Mouse (Mus musculus) heart, embryonic 13.5 days (tissue): ENCODE measurements around the gene Klk1b3. TPM values are rescaled to one million over a fixed set of nuclear protein-coding genes. Genes with fewer than 3 reads are reported as not detected.
"Not testable (repeated sequence)": the region's sequence is repeated elsewhere in the genome, so short reads cannot be mapped to it uniquely, and the experiment has no call there.

Experiments
- ATAC-seq: fragments of 200-750 bp; cut with Nextera tagmentation; 2 replicates; pipeline ENCODE4 v1.8.0; 2017; ENCODE audit warnings: moderate TSS enrichment; ENCODE audit not compliant: insufficient number of reproducible peaks, low FRiP score, low TSS enrichment; ENCODE audit errors: extremely low read depth
- H3K27ac ChIP-seq: fragments of 300-500 bp; sonication (generic); replicated peaks from 2 replicates; pipeline ENCODE4 v1.5.1; 2015; ENCODE audit warnings: moderate library complexity, mild to moderate bottlenecking, inconsistent platforms
- H3K27me3 ChIP-seq: fragments of 300-500 bp; sonication (generic); replicated peaks from 2 replicates; pipeline ENCODE4 v1.6.1; 2015; ENCODE audit warnings: mild to moderate bottlenecking, inconsistent platforms
- H3K36me3 ChIP-seq: fragments of 300-500 bp; sonication (generic); 2 replicates; pipeline ENCODE4 v1.6.1; 2015; ENCODE audit warnings: mild to moderate bottlenecking, inconsistent platforms
- H3K4me1 ChIP-seq: fragments of 300-500 bp; sonication (generic); 2 replicates; pipeline ENCODE4 v1.6.1; 2015; ENCODE audit warnings: inconsistent platforms
- H3K4me2 ChIP-seq: fragments of 300-500 bp; sonication (generic); 2 replicates; pipeline ENCODE4 v1.6.1; 2015; ENCODE audit warnings: inconsistent platforms, mild to moderate bottlenecking, moderate library complexity
- H3K4me3 ChIP-seq: fragments of 300-500 bp; sonication (generic); 2 replicates; pipeline ENCODE4 v1.5.1; 2015; ENCODE audit warnings: moderate library complexity, mild to moderate bottlenecking, inconsistent platforms
- H3K9ac ChIP-seq: fragments of 300-500 bp; sonication (generic); 2 replicates; pipeline ENCODE4 v1.6.1; 2015; ENCODE audit warnings: inconsistent platforms, mild to moderate bottlenecking, moderate library complexity
- H3K9me3 ChIP-seq: fragments of 300-500 bp; sonication (generic); 2 replicates; pipeline ENCODE4 v1.6.1; 2016; ENCODE audit warnings: inconsistent platforms
- WGBS: fragments of 180-500 bp; shearing (Covaris S2); methylation state at CpG from one replicate; pipeline ENCODE4 v1.1.7; 2015; ENCODE audit warnings: mixed read lengths; 5-methylcytosine and 5-hydroxymethylcytosine counted together
- polyA plus RNA-seq: library from polyadenylated mRNA; unstranded; fragments of >200 nt; fragmentation: Nextera tagmentation; extraction: Ambion mirVana; gene quantifications from 2 replicates; pipeline ENCODE4 v1.2.1, GENCODE M21; 2015

Gene Klk1b3
- polyA plus RNA-seq, 1 experiment from 2014 or later: not detected

- no peak overlapping the region for H3K4me3 ChIP-seq
- no peak overlapping the region for H3K4me2 ChIP-seq
- H3K27ac ChIP-seq: no peak overlapping the region
- ATAC-seq: no peak
- no peaks in the 10 kb centered on the region for H3K36me3 ChIP-seq
- 51% methylated on average over 2 of the region's 2 CpGs for WGBS
- H3K9me3 ChIP-seq: no peaks in the 10 kb centered on the region
- no peaks in the 10 kb centered on the region for H3K27me3 ChIP-seq
- no peaks in the 10 kb centered on the region for H3K4me1 ChIP-seq
- H3K9ac ChIP-seq: no peak overlapping the region
Observed at GRCm38 (mm10) chr7:44239913-44240312, 41.9 kb downstream of the Klk1b3 start.

- 22% methylated on average over 1 of the region's 1 CpGs for WGBS
Observed at GRCm38 (mm10) chr7:44240712-44241111, 42.7 kb downstream of the Klk1b3 start.

GRCm38 (mm10) chr7:44241163-44241562 lies 43.2 kb downstream of the Klk1b3 start:
- H3K27ac ChIP-seq: no peak overlapping the region
- no peaks in the 10 kb centered on the region for H3K27me3 ChIP-seq
- H3K36me3 ChIP-seq: no peaks in the 10 kb centered on the region
- H3K4me2 ChIP-seq: no peak overlapping the region
- no peaks in the 10 kb centered on the region for H3K9me3 ChIP-seq
- WGBS: 67% methylated on average over 2 of the region's 2 CpGs
- peaks cover 5% of the 10 kb centered on the region for H3K4me1 ChIP-seq
- ATAC-seq: no peak
- H3K4me3 ChIP-seq: no peak overlapping the region
- no peak overlapping the region for H3K9ac ChIP-seq

More at GRCm38 (mm10) chr7:44240712-44241111, 42.7 kb downstream of the Klk1b3 start:
- no peaks in the 10 kb centered on the region for H3K27me3 ChIP-seq
- ATAC-seq: no peak
- no peak overlapping the region for H3K27ac ChIP-seq
- H3K4me3 ChIP-seq: no peak overlapping the region
- no peak overlapping the region for H3K9ac ChIP-seq
- peaks cover 5% of the 10 kb centered on the region for H3K4me1 ChIP-seq
- no peaks in the 10 kb centered on the region for H3K36me3 ChIP-seq
- no peak overlapping the region for H3K4me2 ChIP-seq
- no peaks in the 10 kb centered on the region for H3K9me3 ChIP-seq

- no peaks in the 10 kb centered on the region for H3K27me3 ChIP-seq
- ATAC-seq: no peak
- H3K4me1 ChIP-seq: peaks cover 19% of the 10 kb centered on the region
- WGBS: 44% methylated on average over 1 of the region's 1 CpGs
- H3K9ac ChIP-seq: no peak overlapping the region
- H3K27ac ChIP-seq: no peak overlapping the region
- H3K4me3 ChIP-seq: no peak overlapping the region
- no peak overlapping the region for H3K4me2 ChIP-seq
- no peaks in the 10 kb centered on the region for H3K9me3 ChIP-seq
- H3K36me3 ChIP-seq: peaks cover 15% of the 10 kb centered on the region
Observed at GRCm38 (mm10) chr7:44244080-44244479, 46.1 kb downstream of the Klk1b3 start.

- H3K27me3 ChIP-seq: no peaks in the 10 kb centered on the region
- WGBS: under 1% methylated on average over 62 of the region's 62 CpGs
- peaks cover 24% of the 10 kb centered on the region for H3K4me1 ChIP-seq
- H3K9me3 ChIP-seq: no peaks in the 10 kb centered on the region
- peak within 1 kb of the TSS; percentile 91 for H3K27ac ChIP-seq
- H3K9ac ChIP-seq: peak within 1 kb of the TSS; percentile 96
- ATAC-seq: peak; percentile 74
- peaks cover 37% of the 10 kb centered on the region for H3K36me3 ChIP-seq
- peak within 1 kb of the TSS; percentile 94 for H3K4me2 ChIP-seq
- H3K4me3 ChIP-seq: peak within 1 kb of the TSS; percentile 95
Observed at GRCm38 (mm10) chr7:44246055-44246983, 48.3 kb downstream of the Klk1b3 start, which contains the start of the genes 1700028J19Rik and 2410002F23Rik. Gene 1700028J19Rik, minus strand, starts transcription at chr7:44246695. Gene 2410002F23Rik, plus strand, starts transcription at chr7:44246722.

GRCm38 (mm10) chr7:44246984-44247470 lies 49.0 kb downstream of the Klk1b3 start:
- Histone ChIP-seq H3K9ac (peak overlapping the region; percentile 96), H3K4me2 (peak overlapping the region; percentile 94), H3K36me3 (peaks cover 42% of the 10 kb centered on the region), H3K27ac (peak overlapping the region; percentile 91), H3K9me3 (no peaks in the 10 kb centered on the region), H3K4me3 (peak overlapping the region; percentile 95), H3K4me1 (peaks cover 24% of the 10 kb centered on the region), H3K27me3 (no peaks in the 10 kb centered on the region)
- ATAC-seq: no peak
- under 1% methylated on average over 23 of the region's 23 CpGs for WGBS

GRCm38 (mm10) chr7:44247971-44248370 lies 50.0 kb downstream of the Klk1b3 start:
- H3K36me3 ChIP-seq: peaks cover 52% of the 10 kb centered on the region
- peaks cover 26% of the 10 kb centered on the region for H3K4me1 ChIP-seq
- WGBS: 90% methylated on average over 2 of the region's 2 CpGs
- H3K4me2 ChIP-seq: peak overlapping the region; percentile 94
- no peaks in the 10 kb centered on the region for H3K9me3 ChIP-seq
- no peak for ATAC-seq
- H3K27ac ChIP-seq: no peak overlapping the region
- peak overlapping the region; percentile 95 for H3K4me3 ChIP-seq
- no peaks in the 10 kb centered on the region for H3K27me3 ChIP-seq
- H3K9ac ChIP-seq: peak overlapping the region; percentile 96

- Histone ChIP-seq H3K4me1 (peaks cover 26% of the 10 kb centered on the region), H3K27me3 (no peaks in the 10 kb centered on the region), H3K27ac (no peak overlapping the region), H3K4me3 (no peak overlapping the region), H3K36me3 (peaks cover 62% of the 10 kb centered on the region), H3K9me3 (no peaks in the 10 kb centered on the region), H3K4me2 (no peak overlapping the region), H3K9ac (no peak overlapping the region)
- WGBS: 89% methylated on average over 4 of the region's 4 CpGs
- no peak for ATAC-seq
Observed at GRCm38 (mm10) chr7:44249248-44249647, 51.3 kb downstream of the Klk1b3 start.

- peaks cover 30% of the 10 kb centered on the region for H3K4me1 ChIP-seq
- H3K36me3 ChIP-seq: peaks cover 62% of the 10 kb centered on the region
- peak overlapping the region; percentile 10; the same call in 1 of the 2 replicates for H3K9ac ChIP-seq
- 90% methylated on average over 17 of the region's 17 CpGs for WGBS
- H3K27me3 ChIP-seq, H3K4me3 ChIP-seq, ATAC-seq, H3K9me3 ChIP-seq, H3K27ac ChIP-seq, H3K4me2 ChIP-seq: not testable (repeated sequence)
Observed at GRCm38 (mm10) chr7:44250732-44251275, 52.8 kb downstream of the Klk1b3 start.
